Mouse (Mus musculus): ENCODE data around the gene Fnip2. TPM values are rescaled to one million over a fixed set of nuclear protein-coding genes. Genes with fewer than 3 reads are reported as not detected.
A peak's percentile ranks its signal among the peaks of the same experiment; 100 is the strongest.

Fnip2 gene
- total RNA-seq, 2 experiments from 2014 or later: 21.6 to 23.1 TPM

- intact Hi-C loops (cut with DNase I): no loop called here
- DNase-seq (ENCODE audit: extremely low spot score in 1 of 2, low spot score in 2 of 2): no peak
Observed at GRCm38 (mm10) chr3:79539124-79539523, 28.5 kb downstream of the Fnip2 start.

- intact Hi-C loops (cut with DNase I): no loop called here
- no peak for DNase-seq (ENCODE audit: extremely low spot score in 1 of 2, low spot score in 2 of 2)
Observed at GRCm38 (mm10) chr3:79538342-79538741, 29.3 kb downstream of the Fnip2 start.

- DNase-seq (ENCODE audit: extremely low spot score in 1 of 2, low spot score in 2 of 2): no peak
- intact Hi-C loops (cut with DNase I): no loop called here
Observed at GRCm38 (mm10) chr3:79537626-79538203, 29.9 kb downstream of the Fnip2 start.

GRCm38 (mm10) chr3:79537023-79537422, 30.6 kb downstream of the Fnip2 start:
- intact Hi-C loops (cut with DNase I): no loop called here
- DNase-seq (ENCODE audit: extremely low spot score in 1 of 2, low spot score in 2 of 2): no peak

GRCm38 (mm10) chr3:79531581-79532271, 35.9 kb downstream of the Fnip2 start:
- peak in 1 of 2 experiments; percentile 33 for DNase-seq (ENCODE audit: extremely low spot score in 1 of 2, low spot score in 2 of 2)
- intact Hi-C loops (cut with DNase I): no loop called here

- intact Hi-C loops (cut with DNase I): no loop called here
- DNase-seq (ENCODE audit: extremely low spot score in 1 of 2, low spot score in 2 of 2): no peak
Observed at GRCm38 (mm10) chr3:79529499-79530096, 38.0 kb downstream of the Fnip2 start.

- no peak for DNase-seq (ENCODE audit: extremely low spot score in 1 of 2, low spot score in 2 of 2)
- intact Hi-C loops (cut with DNase I): no loop called here
Observed at GRCm38 (mm10) chr3:79528451-79528850, 39.1 kb downstream of the Fnip2 start.

GRCm38 (mm10) chr3:79527921-79528320, 39.7 kb downstream of the Fnip2 start:
- no peak for DNase-seq (ENCODE audit: extremely low spot score in 1 of 2, low spot score in 2 of 2)
- intact Hi-C loops (cut with DNase I): no loop called here

- intact Hi-C loops (cut with DNase I): no loop called here
- no peak for DNase-seq (ENCODE audit: extremely low spot score in 1 of 2, low spot score in 2 of 2)
Observed at GRCm38 (mm10) chr3:79527521-79527920, 40.1 kb downstream of the Fnip2 start.

GRCm38 (mm10) chr3:79523349-79523748, 44.2 kb downstream of the Fnip2 start:
- intact Hi-C loops (cut with DNase I): no loop called here
- DNase-seq (ENCODE audit: extremely low spot score in 1 of 2, low spot score in 2 of 2): no peak

- intact Hi-C loops (cut with DNase I): loop anchor here (5.0 kb wide), 1 partner anchor 47 kb away; the partner anchor contains the start of gene Fnip2
- no peak for DNase-seq (ENCODE audit: extremely low spot score in 1 of 2, low spot score in 2 of 2)
Observed at GRCm38 (mm10) chr3:79519862-79520261, 47.7 kb downstream of the Fnip2 start.

GRCm38 (mm10) chr3:79518761-79519527, 48.7 kb downstream of the Fnip2 start:
- intact Hi-C loops (cut with DNase I): loop anchor here (5.0 kb wide), 1 partner anchor 48 kb away; the partner anchor contains the start of gene Fnip2
- DNase-seq (ENCODE audit: extremely low spot score in 1 of 2, low spot score in 2 of 2): peak in 1 of 2 experiments; percentile 55

- DNase-seq (ENCODE audit: extremely low spot score in 1 of 2, low spot score in 2 of 2): no peak
Observed at GRCm38 (mm10) chr3:79517884-79518591, 49.6 kb downstream of the Fnip2 start.

GRCm38 (mm10) chr3:79516958-79517357, 50.6 kb downstream of the Fnip2 start:
- intact Hi-C loops (cut with DNase I): loop anchor here (5.0 kb wide), 1 partner anchor 50 kb away; the partner anchor contains the start of gene Fnip2
- no peak for DNase-seq (ENCODE audit: extremely low spot score in 1 of 2, low spot score in 2 of 2)

More at GRCm38 (mm10) chr3:79517884-79518591, 49.6 kb downstream of the Fnip2 start:
- intact Hi-C loops (cut with DNase I): loop anchor here (5.0 kb wide), 1 partner anchor 49 kb away; the partner anchor contains the start of gene Fnip2

- intact Hi-C loops (cut with DNase I): loop anchor here (5.0 kb wide), 1 partner anchor 51 kb away; the partner anchor contains the start of gene Fnip2
- no peak for DNase-seq (ENCODE audit: extremely low spot score in 1 of 2, low spot score in 2 of 2)
Observed at GRCm38 (mm10) chr3:79516099-79516920, 51.3 kb downstream of the Fnip2 start.

- intact Hi-C loops (cut with DNase I): no loop called here
Observed at GRCm38 (mm10) chr3:79514304-79514703, 53.3 kb downstream of the Fnip2 start.

GRCm38 (mm10) chr3:79501166-79501728, 66.3 kb downstream of the Fnip2 start:
- intact Hi-C loops (cut with DNase I): loop anchor here (5.0 kb wide), 1 partner anchor 86 kb away; no protein-coding TSS in a partner anchor
- DNase-seq (ENCODE audit: extremely low spot score in 1 of 2, low spot score in 2 of 2): no peak

More at GRCm38 (mm10) chr3:79514304-79514703, 53.3 kb downstream of the Fnip2 start:
- DNase-seq (ENCODE audit: extremely low spot score in 1 of 2, low spot score in 2 of 2): no peak
